Mouse (Mus musculus) hindbrain, embryonic 14.5 days (tissue): ENCODE data around the gene Hectd4. TPM values are rescaled to one million over a fixed set of nuclear protein-coding genes. Genes with fewer than 3 reads are reported as not detected.

Source experiments
- ATAC-seq: fragments of 200-750 bp; cut with Nextera tagmentation; 2 replicates; pipeline ENCODE4 v1.8.0; 2017; ENCODE audit warnings: moderate number of reproducible peaks, mild to moderate bottlenecking, moderate TSS enrichment, moderate library complexity; ENCODE audit not compliant: low FRiP score
- DNase-seq: peaks from one replicate; pipeline ENCODE4 v3.0.0-alpha.2; 2015; ENCODE audit warnings: low spot score
- H3K27ac ChIP-seq: fragments of 300-500 bp; sonication (generic); 2 replicates; pipeline ENCODE4 v1.5.1; 2014; ENCODE audit warnings: mild to moderate bottlenecking, moderate library complexity
- H3K27me3 ChIP-seq: fragments of 300-500 bp; sonication (generic); 2 replicates; pipeline ENCODE4 v1.6.1; 2014; ENCODE audit warnings: mild to moderate bottlenecking, low read length, mixed read lengths; ENCODE audit not compliant: control insufficient read depth, insufficient read depth
- H3K36me3 ChIP-seq: fragments of 300-500 bp; sonication (generic); replicated peaks from 2 replicates; pipeline ENCODE4 v1.6.1; 2014; ENCODE audit not compliant: control insufficient read depth, insufficient read depth
- H3K4me1 ChIP-seq: fragments of 300-500 bp; sonication (generic); replicated peaks from 2 replicates; pipeline ENCODE4 v1.6.1; 2014; ENCODE audit warnings: antibody characterized with exemption, low read length, mixed read lengths; ENCODE audit not compliant: control insufficient read depth, insufficient read depth
- H3K4me2 ChIP-seq: fragments of 300-500 bp; sonication (generic); replicated peaks from 2 replicates; pipeline ENCODE4 v1.6.1; 2014; ENCODE audit warnings: mild to moderate bottlenecking, moderate library complexity
- H3K4me3 ChIP-seq: fragments of 300-500 bp; sonication (generic); replicated peaks from 2 replicates; pipeline ENCODE4 v1.5.1; 2014; ENCODE audit warnings: mild to moderate bottlenecking, low read length
- H3K9ac ChIP-seq: fragments of 300-500 bp; sonication (generic); 2 replicates; pipeline ENCODE4 v1.6.1; 2014
- H3K9me3 ChIP-seq: fragments of 300-500 bp; sonication (generic); 2 replicates; pipeline ENCODE4 v1.6.1; 2016; ENCODE audit warnings: low read length; ENCODE audit not compliant: control insufficient read depth
- WGBS: fragments of 180-500 bp; shearing (Covaris S2); extraction: QIAGEN DNeasy Blood & Tissue Kit; methylation state at CpG from one replicate; pipeline ENCODE4 v1.1.7; 2014; 5-methylcytosine and 5-hydroxymethylcytosine counted together
- polyA plus RNA-seq: library from polyadenylated mRNA; unstranded; fragments of >200 nt; fragmentation: Nextera tagmentation; extraction: Ambion mirVana; gene quantifications from 2 replicates; pipeline ENCODE4 v1.2.1, GENCODE M21; 2014

Hectd4 gene
- polyA plus RNA-seq, 1 experiment from 2014 or later, result 34.1 TPM

- H3K27me3 ChIP-seq, result no peaks in the 10 kb centered on the region
- no peaks in the 10 kb centered on the region for H3K4me1 ChIP-seq
- ATAC-seq (no peak), DNase-seq (no peak)
- H3K27ac ChIP-seq, result no peak overlapping the region
- no peak overlapping the region for H3K4me2 ChIP-seq
- H3K4me3 ChIP-seq, result no peak overlapping the region
- no peak overlapping the region for H3K9ac ChIP-seq
- H3K36me3 ChIP-seq, result peaks cover 41% of the 10 kb centered on the region
- no peaks in the 10 kb centered on the region for H3K9me3 ChIP-seq
- WGBS, result 93% methylated on average over 18 of the region's 18 CpGs
Observed at GRCm38 (mm10) chr5:121253816-121254497, 33.9 kb downstream of the Hectd4 start.

- H3K36me3 ChIP-seq, result peaks cover 48% of the 10 kb centered on the region
- 88% methylated on average over 7 of the region's 7 CpGs for WGBS
- no peaks in the 10 kb centered on the region for H3K4me1 ChIP-seq
- ATAC-seq, result no peak
- H3K27me3 ChIP-seq, result no peaks in the 10 kb centered on the region
- no peaks in the 10 kb centered on the region for H3K9me3 ChIP-seq
- H3K4me3 ChIP-seq, result no peak overlapping the region
- no peak overlapping the region for H3K4me2 ChIP-seq
- DNase-seq, result no peak
- H3K27ac ChIP-seq, result no peak overlapping the region
- H3K9ac ChIP-seq, result no peak overlapping the region
Observed at GRCm38 (mm10) chr5:121254977-121255376, 35.0 kb downstream of the Hectd4 start.

- ATAC-seq (no peak), DNase-seq (no peak)
- WGBS, result 91% methylated on average over 3 of the region's 3 CpGs
- Histone ChIP-seq H3K36me3 (peaks cover 70% of the 10 kb centered on the region), H3K4me2 (no peak overlapping the region), H3K9ac (no peak overlapping the region), H3K27me3 (no peaks in the 10 kb centered on the region), H3K27ac (no peak overlapping the region), H3K4me3 (no peak overlapping the region), H3K9me3 (no peaks in the 10 kb centered on the region), H3K4me1 (no peaks in the 10 kb centered on the region)
Observed at GRCm38 (mm10) chr5:121261806-121262205, 41.8 kb downstream of the Hectd4 start.

GRCm38 (mm10) chr5:121262415-121262814 is 42.4 kb downstream of the Hectd4 start:
- no peak for DNase-seq
- 91% methylated on average over 8 of the region's 8 CpGs for WGBS

GRCm38 (mm10) chr5:121264593-121264992 is 44.6 kb downstream of the Hectd4 start:
- 98% methylated on average over 2 of the region's 2 CpGs for WGBS
- no peak for ATAC-seq
- no peak overlapping the region for H3K4me3 ChIP-seq
- H3K36me3 ChIP-seq, result peaks cover 81% of the 10 kb centered on the region
- no peak overlapping the region for H3K4me2 ChIP-seq
- H3K9me3 ChIP-seq, result no peaks in the 10 kb centered on the region
- no peaks in the 10 kb centered on the region for H3K4me1 ChIP-seq
- H3K9ac ChIP-seq, result no peak overlapping the region
- no peak overlapping the region for H3K27ac ChIP-seq
- no peak for DNase-seq
- no peaks in the 10 kb centered on the region for H3K27me3 ChIP-seq

More at GRCm38 (mm10) chr5:121262415-121262814, 42.4 kb downstream of the Hectd4 start:
- Histone ChIP-seq H3K9ac (no peak overlapping the region), H3K27me3 (no peaks in the 10 kb centered on the region), H3K4me2 (no peak overlapping the region), H3K27ac (no peak overlapping the region), H3K36me3 (peaks cover 70% of the 10 kb centered on the region), H3K4me1 (no peaks in the 10 kb centered on the region), H3K4me3 (no peak overlapping the region), H3K9me3 (no peaks in the 10 kb centered on the region)
- ATAC-seq, result no peak

- WGBS, result 91% methylated on average over 7 of the region's 7 CpGs
Observed at GRCm38 (mm10) chr5:121266741-121267382, 46.8 kb downstream of the Hectd4 start.

DNA sequence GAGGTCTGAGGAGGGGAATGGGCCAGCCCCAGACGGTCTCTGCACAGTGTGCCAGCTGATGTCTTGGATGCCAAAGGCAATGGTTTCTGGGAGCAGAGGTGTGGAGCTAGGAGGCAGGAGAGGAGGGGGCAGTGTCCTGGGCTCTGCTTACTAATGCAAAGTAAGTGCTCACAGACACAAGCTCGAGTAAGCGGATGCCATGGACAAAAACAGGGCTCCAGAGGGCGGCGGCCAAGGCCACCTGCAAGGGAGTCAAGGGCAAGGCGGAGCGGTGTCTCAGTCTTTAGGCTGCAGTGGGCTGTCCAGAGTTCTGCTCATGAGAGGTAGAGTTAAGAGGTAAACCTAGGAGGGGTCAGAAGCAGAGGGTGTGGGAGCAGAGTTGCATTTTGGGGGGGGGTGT is 51.0 kb downstream of the Hectd4 start:
- no peak for DNase-seq
- no peaks in the 10 kb centered on the region for H3K27me3 ChIP-seq
- no peak for ATAC-seq
- H3K4me3 ChIP-seq, result no peak overlapping the region
- H3K27ac ChIP-seq, result no peak overlapping the region
- H3K36me3 ChIP-seq, result peaks cover 91% of the 10 kb centered on the region
- 83% methylated on average over 7 of the region's 7 CpGs for WGBS
- no peaks in the 10 kb centered on the region for H3K4me1 ChIP-seq
- H3K9me3 ChIP-seq, result no peaks in the 10 kb centered on the region
- H3K4me2 ChIP-seq, result no peak overlapping the region
- no peak overlapping the region for H3K9ac ChIP-seq

More at GRCm38 (mm10) chr5:121266741-121267382, 46.8 kb downstream of the Hectd4 start:
- Histone ChIP-seq H3K36me3 (peaks cover 87% of the 10 kb centered on the region), H3K27me3 (no peaks in the 10 kb centered on the region), H3K4me2 (no peak overlapping the region), H3K9ac (no peak overlapping the region), H3K4me3 (no peak overlapping the region), H3K27ac (no peak overlapping the region), H3K4me1 (no peaks in the 10 kb centered on the region), H3K9me3 (no peaks in the 10 kb centered on the region)
- DNase-seq (peak; percentile 60), ATAC-seq (no peak)

- no peak for ATAC-seq
- WGBS, result 90% methylated on average over 1 of the region's 1 CpGs
- Histone ChIP-seq H3K9ac (no peak overlapping the region), H3K4me1 (no peaks in the 10 kb centered on the region), H3K36me3 (peaks cover 80% of the 10 kb centered on the region), H3K4me2 (no peak overlapping the region), H3K27ac (no peak overlapping the region), H3K27me3 (no peaks in the 10 kb centered on the region), H3K4me3 (no peak overlapping the region), H3K9me3 (no peaks in the 10 kb centered on the region)
- no peak for DNase-seq
Observed at GRCm38 (mm10) chr5:121276808-121277207, 56.8 kb downstream of the Hectd4 start.

GRCm38 (mm10) chr5:121280456-121280855 is 60.4 kb downstream of the Hectd4 start:
- Histone ChIP-seq H3K4me1 (no peaks in the 10 kb centered on the region), H3K9ac (no peak overlapping the region), H3K36me3 (peaks cover 79% of the 10 kb centered on the region), H3K4me2 (no peak overlapping the region), H3K9me3 (no peaks in the 10 kb centered on the region), H3K27ac (no peak overlapping the region), H3K27me3 (no peaks in the 10 kb centered on the region), H3K4me3 (no peak overlapping the region)
- DNase-seq (no peak), ATAC-seq (no peak)
- WGBS, result 94% methylated on average over 4 of the region's 4 CpGs
